Mouse (Mus musculus): Measurements from ENCODE around the gene Eif4e2. TPM values are rescaled to one million over a fixed set of nuclear protein-coding genes. Genes with fewer than 3 reads are reported as not detected.

Gene Eif4e2
- polyA plus RNA-seq (2021): 136 TPM

GRCm38 (mm10) chr1:87213735-87214704 lies at the start of gene Eif4e2:
Eif4e2 (plus strand) TSS chr1:87213914.
- in situ Hi-C loops (cut with MboI; ENCODE audit: low pct_unique_long_range_greater_than_20kb): no loop called here
- no peak for TF ChIP-seq CTCF (IDR thresholded peaks at IDR 0.05)
- DNase-seq (ENCODE audit: low read depth, low spot score) (peak; percentile 60), ATAC-seq (peak; percentile 75)
- CTCF ChIA-PET: interaction anchor here (1.1 kb wide), 1 partner anchor 15 kb away, joined by 3 read pairs; no protein-coding TSS in a partner anchor
- POLR2A ChIA-PET: interaction anchor here (1.2 to 3.0 kb wide), 2 partner anchors 20 to 40 kb away, joined by 3 to 7 read pairs; no protein-coding TSS in a partner anchor
- H3K27me3 ChIP-seq: no peaks in the 10 kb centered on the region

- no peak for TF ChIP-seq CTCF (IDR thresholded peaks at IDR 0.05)
- no peak for DNase-seq (ENCODE audit: low read depth, low spot score)
- ATAC-seq: no peak
- in situ Hi-C loops (cut with MboI; ENCODE audit: low pct_unique_long_range_greater_than_20kb): no loop called here
- no peaks in the 10 kb centered on the region for H3K27me3 ChIP-seq
- POLR2A ChIA-PET: no interaction called here
- CTCF ChIA-PET: no interaction called here
These were observed 49.4 kb upstream of the Eif4e2 start for GRCm38 (mm10) chr1:87164164-87164795.

- no peak for DNase-seq (ENCODE audit: low read depth, low spot score)
- ATAC-seq: no peak
- POLR2A ChIA-PET: no interaction called here
- CTCF ChIA-PET: no interaction called here
- no peak for TF ChIP-seq CTCF (IDR thresholded peaks at IDR 0.05)
- H3K27me3 ChIP-seq: no peaks in the 10 kb centered on the region
- in situ Hi-C loops (cut with MboI; ENCODE audit: low pct_unique_long_range_greater_than_20kb): no loop called here
These were observed 48.9 kb upstream of the Eif4e2 start for GRCm38 (mm10) chr1:87164796-87165184.

GRCm38 (mm10) chr1:87170458-87170857 lies 43.3 kb upstream of the Eif4e2 start:
- in situ Hi-C loops (cut with MboI; ENCODE audit: low pct_unique_long_range_greater_than_20kb): loop anchor here (10.0 kb wide), 1 partner anchor 726 kb away; no protein-coding TSS in a partner anchor
- H3K27me3 ChIP-seq: no peaks in the 10 kb centered on the region
- POLR2A ChIA-PET: no interaction called here
- ATAC-seq (no peak), DNase-seq (ENCODE audit: low read depth, low spot score) (no peak)
- TF ChIP-seq CTCF (IDR thresholded peaks at IDR 0.05): no peak
- CTCF ChIA-PET: no interaction called here

- TF ChIP-seq CTCF (IDR thresholded peaks at IDR 0.05): no peak
- DNase-seq (ENCODE audit: low read depth, low spot score): no peak
- in situ Hi-C loops (cut with MboI; ENCODE audit: low pct_unique_long_range_greater_than_20kb): loop anchor here (10.0 kb wide), 1 partner anchor 727 kb away; no protein-coding TSS in a partner anchor
- POLR2A ChIA-PET: no interaction called here
- H3K27me3 ChIP-seq: no peaks in the 10 kb centered on the region
- CTCF ChIA-PET: no interaction called here
- no peak for ATAC-seq
These were observed 42.4 kb upstream of the Eif4e2 start for GRCm38 (mm10) chr1:87171312-87171711.

- POLR2A ChIA-PET: no interaction called here
- CTCF ChIA-PET: no interaction called here
- no peaks in the 10 kb centered on the region for H3K27me3 ChIP-seq
These were observed 41.4 kb upstream of the Eif4e2 start for GRCm38 (mm10) chr1:87172316-87172715.

GRCm38 (mm10) chr1:87174006-87174955 lies 39.4 kb upstream of the Eif4e2 start:
- ChIA-PET POLR2A (no interaction called here), CTCF (interaction anchor here (0.8 to 4.3 kb wide), 4 partner anchors 12 to 134 kb away, joined by 3 to 37 read pairs (median 4); no protein-coding TSS in a partner anchor)
- TF ChIP-seq CTCF (IDR thresholded peaks at IDR 0.05): no peak
- peak; percentile 19 for ATAC-seq
- no peaks in the 10 kb centered on the region for H3K27me3 ChIP-seq
- no peak for DNase-seq (ENCODE audit: low read depth, low spot score)
- in situ Hi-C loops (cut with MboI; ENCODE audit: low pct_unique_long_range_greater_than_20kb): loop anchor here (10.0 kb wide), 1 partner anchor 729 kb away; no protein-coding TSS in a partner anchor

More at GRCm38 (mm10) chr1:87172316-87172715, 41.4 kb upstream of the Eif4e2 start:
- TF ChIP-seq CTCF (IDR thresholded peaks at IDR 0.05): no peak
- no peak for ATAC-seq
- DNase-seq (ENCODE audit: low read depth, low spot score): no peak
- in situ Hi-C loops (cut with MboI; ENCODE audit: low pct_unique_long_range_greater_than_20kb): loop anchor here (10.0 kb wide), 1 partner anchor 728 kb away; no protein-coding TSS in a partner anchor

GRCm38 (mm10) chr1:87175852-87176292 lies 37.8 kb upstream of the Eif4e2 start:
- ATAC-seq (peak; percentile 68), DNase-seq (ENCODE audit: low read depth, low spot score) (peak; percentile 89)
- in situ Hi-C loops (cut with MboI; ENCODE audit: low pct_unique_long_range_greater_than_20kb): loop anchor here (10.0 kb wide), 1 partner anchor 731 kb away; no protein-coding TSS in a partner anchor
- no peak for TF ChIP-seq CTCF (IDR thresholded peaks at IDR 0.05)
- no peaks in the 10 kb centered on the region for H3K27me3 ChIP-seq
- ChIA-PET CTCF (interaction anchor here (0.7 to 4.3 kb wide), 4 partner anchors 11 to 136 kb away, joined by 3 to 37 read pairs (median 4); no protein-coding TSS in a partner anchor), POLR2A (interaction anchor here (0.9 kb wide), 1 partner anchor 11 kb away, joined by 3 read pairs; no protein-coding TSS in a partner anchor)

GRCm38 (mm10) chr1:87180896-87181295 lies 32.8 kb upstream of the Eif4e2 start:
- ChIA-PET POLR2A (no interaction called here), CTCF (no interaction called here)
- peak; percentile 86 for DNase-seq (ENCODE audit: low read depth, low spot score)
- H3K27me3 ChIP-seq: no peaks in the 10 kb centered on the region
- in situ Hi-C loops (cut with MboI; ENCODE audit: low pct_unique_long_range_greater_than_20kb): loop anchor here (10.0 kb wide), 1 partner anchor 566 kb away; no protein-coding TSS in a partner anchor
- TF ChIP-seq CTCF (IDR thresholded peaks at IDR 0.05): no peak
- ATAC-seq: peak; percentile 59

Measured in Patski (cell line).